Mouse (Mus musculus) thymus, adult 18-20 months (tissue): ENCODE data around the gene Ttll10.

Experiments
- DNase-seq, 2 experiments: peaks; one replicate each; pipeline ENCODE4 v3.0.0; 2022; ENCODE audit warnings: mixed read lengths in 2 of 2

Ttll10 gene

DNA sequence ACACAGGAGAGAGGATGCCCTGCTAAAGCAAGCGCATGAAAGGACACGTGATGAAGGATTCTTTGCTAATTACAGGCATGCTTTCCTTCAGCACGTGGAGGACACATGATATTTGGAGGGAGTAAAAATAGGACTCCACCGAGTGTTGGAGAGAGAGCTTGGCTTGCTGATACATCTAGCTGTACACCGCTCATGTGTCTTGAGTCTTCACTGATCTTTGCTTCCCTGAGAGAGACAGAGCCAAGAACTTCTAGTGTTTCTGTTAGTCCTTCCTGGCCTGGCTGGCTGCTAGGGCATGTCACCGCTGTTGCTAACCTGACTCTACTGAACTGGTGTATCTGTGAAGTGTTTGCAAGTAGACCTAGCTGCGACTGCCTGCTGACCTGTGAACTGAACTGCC is 35.0 kb downstream of the Ttll10 start:
- no peak for DNase-seq

DNA sequence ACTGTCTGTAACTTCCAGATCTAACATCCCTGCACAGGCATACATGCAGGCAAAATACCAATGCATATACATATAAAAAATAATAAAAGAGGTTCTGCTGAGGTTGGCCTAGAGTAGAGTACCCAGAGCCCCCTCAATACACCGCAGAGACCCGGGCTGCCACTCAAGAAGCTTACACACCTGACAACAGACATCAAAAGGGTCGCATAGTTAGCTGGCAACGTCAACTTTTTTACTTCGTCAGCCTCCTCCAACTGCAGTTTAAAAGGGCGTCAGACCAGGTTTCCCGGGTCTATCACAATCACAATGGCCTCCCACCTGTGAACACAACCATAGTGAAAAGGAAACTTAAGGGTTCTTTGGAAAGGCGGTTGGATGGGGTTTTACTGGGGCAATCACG is 35.7 kb downstream of the Ttll10 start:
- DNase-seq, result peak in 1 of 2 experiments; percentile 49

DNA sequence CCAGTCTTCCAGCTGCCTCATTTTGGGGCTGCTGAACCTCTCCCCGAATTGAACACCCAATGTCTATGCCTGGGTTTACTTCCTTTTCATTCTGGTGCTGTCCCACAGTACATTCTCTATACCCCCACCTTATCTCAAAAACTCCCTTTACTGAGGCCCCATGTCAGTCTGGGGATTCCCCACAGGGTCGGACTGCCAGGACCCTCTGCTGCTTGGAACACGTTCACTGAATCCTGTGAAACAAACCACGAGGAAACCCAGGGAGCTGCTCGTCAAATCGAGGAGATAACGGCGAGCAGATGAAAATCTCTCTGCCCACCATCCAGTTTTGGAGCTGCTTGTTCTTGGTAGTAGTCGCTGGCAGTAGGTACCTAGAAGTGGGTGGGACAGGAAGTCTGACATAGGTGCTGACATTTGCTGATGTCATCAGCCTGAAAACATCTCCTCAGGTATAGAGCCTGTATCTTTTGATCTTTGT is 37.2 kb downstream of the Ttll10 start:
- DNase-seq, result peak in 1 of 2 experiments; percentile 50

DNA sequence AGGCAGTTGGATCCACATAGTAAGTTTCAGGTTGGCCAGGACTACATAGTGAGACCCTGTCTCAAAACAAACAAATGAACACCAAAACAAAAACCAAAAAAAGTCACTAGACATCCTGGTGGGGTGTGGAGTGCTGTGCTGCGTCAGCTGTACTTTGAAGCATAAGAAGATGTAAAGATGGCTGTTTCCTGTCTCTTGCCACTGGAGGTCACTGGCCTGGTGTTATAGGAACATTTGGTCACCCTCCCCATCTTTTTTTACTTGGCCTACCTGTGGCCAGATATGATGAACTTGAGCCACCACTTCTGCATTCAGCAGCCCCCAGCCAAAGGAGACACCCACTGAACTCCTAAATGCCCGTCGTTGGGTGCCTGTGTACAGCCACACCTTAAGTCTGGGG is 37.8 kb downstream of the Ttll10 start:
- no peak for DNase-seq

DNA sequence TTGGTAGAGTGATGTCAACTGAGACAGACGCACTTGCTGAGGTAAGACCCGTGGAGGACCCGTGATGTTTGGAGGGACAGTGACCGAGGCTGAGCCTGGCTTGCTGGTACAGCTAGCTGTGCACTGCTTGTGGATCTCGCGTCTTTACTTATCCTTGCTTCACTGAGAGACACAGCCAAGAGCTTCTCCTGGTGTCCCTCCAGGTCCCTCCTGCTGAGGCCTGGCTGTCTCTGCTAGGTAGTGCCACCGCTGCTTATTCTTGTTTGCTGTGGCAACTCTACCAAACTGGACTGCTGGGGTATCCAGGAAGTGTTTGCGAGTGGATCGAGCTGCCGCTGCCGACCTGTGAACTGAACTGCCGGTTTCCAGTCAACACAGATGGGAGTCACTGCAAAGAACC is 39.4 kb downstream of the Ttll10 start:
- DNase-seq, result no peak

DNA sequence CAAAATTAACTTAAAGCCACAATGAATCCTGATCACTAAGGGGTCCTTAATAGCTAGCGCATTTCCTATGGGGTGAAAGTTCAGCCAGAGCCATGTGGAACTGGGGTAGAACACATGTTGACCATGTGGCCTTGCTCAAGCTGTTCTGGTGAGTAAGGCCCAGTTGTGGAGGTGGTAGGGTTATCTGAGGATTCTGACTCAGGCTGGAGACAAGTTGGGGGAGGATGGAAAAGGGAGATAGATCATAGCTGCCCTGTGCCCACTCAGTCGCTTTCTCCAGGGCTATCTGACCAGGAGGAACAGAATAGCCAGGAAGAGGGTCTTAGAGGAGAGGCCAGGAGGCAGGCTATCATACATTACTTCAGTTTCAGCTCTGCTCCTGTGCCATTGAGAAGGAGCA is 44.8 kb downstream of the Ttll10 start:
- no peak for DNase-seq

DNA sequence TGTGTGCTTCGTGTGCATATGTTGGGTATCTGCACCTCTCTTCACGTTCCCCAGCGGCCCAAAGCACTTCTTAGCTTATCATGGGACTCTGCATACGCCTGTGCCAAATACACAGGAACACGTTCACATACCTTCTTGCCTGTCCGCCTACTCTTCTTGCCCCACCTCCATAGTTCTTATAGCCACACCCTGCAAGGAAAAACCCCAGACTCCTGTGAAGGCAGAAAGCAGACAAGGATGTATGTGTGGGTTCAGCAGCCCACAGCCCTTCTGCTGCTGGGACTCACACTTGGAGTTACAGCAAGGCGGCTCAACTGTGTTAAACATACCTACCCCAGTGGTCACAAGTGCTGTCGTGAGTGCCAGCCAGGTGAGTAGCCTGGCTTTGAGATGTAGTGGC is 45.6 kb downstream of the Ttll10 start, which contains the start of gene Tnfrsf4:
Gene Tnfrsf4 (plus strand): TSS at position 207 of the 400 bp plus-strand sequence.
- no peak for DNase-seq

DNA sequence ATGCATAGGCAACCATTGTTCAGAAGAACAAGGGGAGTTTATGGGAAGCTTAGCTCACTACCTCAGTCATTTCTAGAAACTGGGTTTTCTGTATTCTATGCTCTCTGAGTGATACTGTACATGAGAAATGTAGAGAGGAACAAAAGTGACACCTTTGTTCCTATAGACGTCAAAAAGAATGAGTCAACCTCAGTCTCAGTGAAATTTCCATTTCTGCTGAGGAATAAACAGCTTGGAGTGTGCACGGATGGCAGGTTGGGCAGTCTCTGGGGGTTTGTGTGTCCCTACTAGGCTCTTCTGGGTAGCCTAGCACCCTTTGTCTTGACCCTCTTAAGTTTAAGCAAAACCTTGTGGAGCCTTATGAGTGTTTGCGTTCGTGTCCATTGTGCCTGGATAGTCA is 50.8 kb downstream of the Ttll10 start:
- DNase-seq, result no peak

DNA sequence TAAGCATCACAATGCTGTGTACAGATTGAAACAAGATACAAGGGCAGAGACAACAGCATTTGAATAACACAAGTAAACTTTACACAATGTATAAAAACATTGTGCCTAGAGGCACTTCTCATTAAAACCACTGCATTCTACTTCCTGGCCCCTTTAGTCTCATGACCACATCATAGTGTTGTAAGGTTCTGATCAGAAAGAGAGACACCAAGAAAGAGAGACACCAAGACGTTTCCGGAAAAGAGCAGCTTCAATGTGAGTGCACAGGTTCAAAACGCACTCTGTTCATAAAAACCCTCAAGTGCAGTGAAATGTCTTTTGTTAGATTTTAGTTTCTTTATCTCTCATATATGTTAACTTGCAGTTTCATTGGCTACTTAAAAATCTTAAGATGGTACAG is 55.1 kb downstream of the Ttll10 start:
- DNase-seq, result no peak

DNA sequence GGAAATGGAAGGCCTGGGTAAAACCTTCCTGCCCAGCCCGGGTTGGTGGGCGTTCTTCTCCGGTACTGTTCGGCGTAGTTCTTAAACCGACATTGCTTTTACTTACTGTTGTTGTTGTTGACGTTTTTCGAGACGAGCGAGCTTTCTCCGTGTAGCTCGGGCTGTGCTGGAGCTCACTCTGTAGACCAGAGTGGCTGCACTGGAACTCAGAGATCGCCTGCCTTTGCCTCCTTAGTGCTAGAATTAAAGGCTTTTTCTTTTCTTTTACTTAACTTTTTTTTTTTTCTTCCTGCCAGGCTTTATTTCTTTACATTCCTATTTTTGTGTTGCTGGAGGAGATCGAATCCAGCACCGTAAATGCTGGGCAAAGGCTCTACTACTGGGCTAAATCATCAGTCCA is 65.6 kb downstream of the Ttll10 start:
- no peak for DNase-seq

DNA sequence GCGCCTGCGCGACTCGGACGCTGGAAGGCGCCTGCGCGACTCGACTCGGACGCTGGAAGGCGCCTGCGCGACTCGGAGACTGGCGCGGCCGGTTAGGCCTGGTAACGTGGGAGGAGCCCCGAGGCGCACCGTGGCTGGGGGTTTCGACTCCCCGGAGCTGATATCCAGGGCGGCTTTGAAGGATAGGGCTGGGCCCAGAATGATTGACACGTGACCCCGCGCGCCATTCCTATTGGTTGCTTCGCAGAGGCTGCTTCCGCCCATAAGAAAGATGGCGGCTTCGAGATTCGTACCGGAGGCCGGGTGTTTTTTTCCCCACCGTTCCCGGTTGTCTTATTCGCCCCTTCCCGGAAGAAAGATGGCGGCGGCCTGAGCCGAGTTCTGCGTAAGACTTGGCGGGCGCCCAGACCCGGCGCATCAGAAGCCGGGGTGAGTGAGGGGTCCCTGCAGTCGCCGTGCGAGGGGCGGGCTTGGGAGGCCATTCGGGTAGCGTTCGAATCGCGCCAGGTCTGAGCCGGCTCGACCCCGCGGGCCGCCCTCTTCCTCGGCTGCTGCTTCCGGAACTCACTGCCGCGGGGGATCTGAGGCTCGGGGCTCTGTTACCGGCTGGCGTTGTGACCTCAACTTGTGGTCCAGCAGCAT is 66.2 kb downstream of the Ttll10 start:
- peak; percentile 87 to 93 for DNase-seq

DNA sequence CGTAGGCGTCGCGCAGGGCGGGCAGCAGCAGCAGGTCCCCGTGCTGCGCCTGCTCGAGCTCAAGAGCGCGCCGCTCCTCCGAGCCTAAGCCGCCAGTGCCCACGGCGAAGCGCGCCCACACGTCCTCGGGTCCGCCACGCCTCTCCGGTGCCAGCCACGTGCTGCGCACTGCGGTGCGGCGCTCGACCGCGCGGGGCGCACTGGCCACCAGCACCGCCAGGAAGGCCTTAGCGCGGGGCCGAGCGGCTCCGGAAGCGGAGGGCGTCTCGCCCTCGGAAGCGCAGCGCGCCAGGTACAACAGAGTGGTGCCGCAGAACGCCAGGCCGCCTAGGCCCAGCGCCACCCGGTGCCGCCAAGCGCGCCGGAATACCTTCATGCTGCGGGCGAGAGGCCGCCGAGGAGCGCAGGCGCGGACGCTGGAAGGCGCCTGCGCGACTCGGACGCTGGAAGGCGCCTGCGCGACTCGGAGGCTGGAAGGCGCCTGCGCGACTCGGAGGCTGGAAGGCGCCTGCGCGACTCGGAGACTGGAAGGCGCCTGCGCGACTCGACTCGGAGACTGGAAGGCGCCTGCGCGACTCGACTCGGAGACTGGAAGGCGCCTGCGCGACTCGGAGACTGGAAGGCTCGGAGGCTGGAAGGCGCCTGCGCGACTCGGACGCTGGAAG is 66.8 kb downstream of the Ttll10 start, which contains the start of the genes B3galt6 and Sdf4:
Gene B3galt6 (minus strand): TSS at position 409 of the 665 bp plus-strand sequence.
Gene Sdf4 (plus strand): TSS at position 632 of the 665 bp plus-strand sequence.
- DNase-seq, result peak in 1 of 2 experiments; percentile 75

DNA sequence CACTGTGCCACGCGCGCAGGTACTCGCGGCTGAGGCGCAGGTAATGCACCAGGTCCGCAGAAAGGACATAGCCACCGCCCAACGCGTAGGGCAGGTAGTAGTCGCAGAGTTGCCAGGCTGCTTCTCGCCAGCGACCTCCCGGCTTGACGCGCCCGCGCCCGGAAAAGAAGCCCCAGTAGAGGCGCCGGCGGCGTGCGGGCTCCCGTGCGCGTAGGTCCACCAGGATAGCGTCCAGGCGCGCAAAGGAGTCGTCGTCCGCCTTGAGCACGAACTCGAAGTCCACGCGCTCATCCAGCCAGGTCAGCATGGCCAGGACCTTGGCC is 67.3 kb downstream of the Ttll10 start:
- DNase-seq, result no peak

DNA sequence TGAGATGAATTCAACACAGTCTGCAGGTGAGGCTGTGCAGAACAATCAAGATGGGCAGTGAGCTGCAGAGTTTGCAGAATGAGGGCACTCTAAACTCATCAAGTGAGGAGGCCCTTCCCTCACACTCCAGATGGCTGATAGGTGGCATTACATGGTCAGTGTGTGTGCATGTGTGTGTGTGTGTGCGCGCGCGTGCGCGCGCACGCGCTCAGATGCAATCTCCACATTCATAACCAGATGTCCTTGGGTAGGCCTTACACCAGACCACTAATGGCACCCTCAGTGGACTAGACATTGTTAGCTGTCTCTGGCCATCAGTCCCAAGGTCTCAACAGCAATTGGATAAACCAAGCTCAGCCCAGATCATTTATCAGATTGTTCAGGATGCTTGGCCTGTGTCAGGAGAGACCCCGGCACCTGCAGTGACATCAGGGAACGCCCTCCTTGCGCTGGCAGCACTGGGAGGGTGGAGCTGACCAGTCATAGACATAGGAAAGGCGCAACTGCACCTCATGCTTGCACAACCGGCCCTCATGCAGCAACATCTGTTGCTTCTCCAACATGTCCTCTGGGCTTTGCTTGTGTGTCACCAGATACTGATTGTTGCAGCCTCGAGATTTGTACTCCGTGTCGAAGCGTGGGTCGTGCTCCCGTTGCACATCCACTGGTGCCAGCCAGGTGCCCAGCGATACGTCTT is 67.9 kb downstream of the Ttll10 start:
- no peak for DNase-seq
